Mouse (Mus musculus): ENCODE measurements around the gene Arpc5l. TPM values are rescaled to one million over a fixed set of nuclear protein-coding genes. Genes with fewer than 3 reads are reported as not detected.

Arpc5l gene
- polyA plus RNA-seq, 1 experiment, result 51.0 TPM

- Histone ChIP-seq H3K36me3 (ENCODE audit: control insufficient read depth, insufficient read depth, low read length) (peaks cover 9% of the 10 kb centered on the region), H3K27me3 (ENCODE audit: control insufficient read depth, insufficient read depth, low read length) (no peaks in the 10 kb centered on the region), H3K4me3 (ENCODE audit: extremely low read depth, insufficient read depth, insufficient read length) (peak overlapping the region; percentile 92), H3K27ac (ENCODE audit: insufficient read depth, low read length) (peak overlapping the region; percentile 91), H3K4me1 (ENCODE audit: control insufficient read depth, insufficient read depth, insufficient read length) (no peaks in the 10 kb centered on the region)
- TF ChIP-seq CTCF (IDR thresholded peaks at IDR 0.05; ENCODE audit: extremely low read depth, insufficient read depth, insufficient read length, insufficient replicate concordance) (no peak), POLR2A (IDR thresholded peaks at IDR 0.05; ENCODE audit: low read depth, low read length) (no peak)
- whole genome bisulfite sequencing, result 4% methylated on average over 25 of the region's 25 CpGs
- DNase-seq (ENCODE audit: low read depth in 1 of 2, low spot score in 2 of 2), result no peak
Observed at GRCm38 (mm10) chr2:39064687-39065399, 59.7 kb downstream of the Arpc5l start.

Other genes starting within 250 kb of the Arpc5l start
- 0.70 and 1.3 TPM in 2 replicates for gene Nr6a1, start 77.7 kb upstream of the Arpc5l start, polyA plus RNA-seq (2012; rRNA removed)
- 2.4 and 3.3 TPM in 2 replicates for gene Olfml2a, start 73.4 kb upstream of the Arpc5l start, polyA plus RNA-seq (2012; rRNA removed)
- 0.44 and 0.50 TPM in 2 replicates for gene Wdr38, start 7.9 kb upstream of the Arpc5l start, polyA plus RNA-seq (2012; rRNA removed)
- gene Rpl35, start 276 bp downstream of the Arpc5l start, polyA plus RNA-seq (2012; rRNA removed), result 149 and 220 TPM in 2 replicates
- gene Golga1, start 60.2 kb downstream of the Arpc5l start, polyA plus RNA-seq (2012; rRNA removed), result 6.4 and 7.7 TPM in 2 replicates
- 0.80 and 1.6 TPM in 2 replicates for gene Scai, start 185.4 kb downstream of the Arpc5l start, polyA plus RNA-seq (2012; rRNA removed)
- 11.0 and 11.8 TPM in 2 replicates for gene Ppp6c, start 221.1 kb downstream of the Arpc5l start, polyA plus RNA-seq (2012; rRNA removed)

Measured in spleen, adult 2 months (tissue).